Mouse (Mus musculus): ENCODE measurements around the gene Ccdc149.
A peak's percentile ranks its signal among the peaks of the same experiment; 100 is the strongest.

The Ccdc149 gene

GRCm38 (mm10) chr5:52440278-52440677 lies 31.0 kb downstream of the Ccdc149 start:
- no peak for DNase-seq (ENCODE audit: low spot score)

DNA sequence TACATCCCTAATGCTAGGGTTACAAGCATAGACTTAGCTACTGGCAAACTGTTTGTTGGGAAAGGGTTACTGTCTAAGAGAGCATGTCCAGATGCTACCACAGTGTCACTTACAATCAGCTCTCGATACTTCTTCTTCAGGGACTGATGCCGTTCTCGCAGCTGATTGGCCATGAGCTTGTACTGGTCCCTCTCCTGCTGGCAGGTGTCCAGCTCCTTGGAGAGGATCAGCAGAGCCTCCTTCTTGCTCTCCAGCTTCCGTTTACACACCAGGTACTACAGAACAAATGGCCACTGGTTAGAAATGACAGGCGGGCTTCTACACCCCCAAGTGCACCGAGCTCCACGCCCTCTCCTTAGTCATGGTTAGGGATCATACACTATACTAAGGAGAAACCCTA lies 32.4 kb downstream of the Ccdc149 start:
- no peak for DNase-seq (ENCODE audit: low spot score)

GRCm38 (mm10) chr5:52435533-52435932 lies 35.8 kb downstream of the Ccdc149 start:
- no peak for DNase-seq (ENCODE audit: low spot score)

DNA sequence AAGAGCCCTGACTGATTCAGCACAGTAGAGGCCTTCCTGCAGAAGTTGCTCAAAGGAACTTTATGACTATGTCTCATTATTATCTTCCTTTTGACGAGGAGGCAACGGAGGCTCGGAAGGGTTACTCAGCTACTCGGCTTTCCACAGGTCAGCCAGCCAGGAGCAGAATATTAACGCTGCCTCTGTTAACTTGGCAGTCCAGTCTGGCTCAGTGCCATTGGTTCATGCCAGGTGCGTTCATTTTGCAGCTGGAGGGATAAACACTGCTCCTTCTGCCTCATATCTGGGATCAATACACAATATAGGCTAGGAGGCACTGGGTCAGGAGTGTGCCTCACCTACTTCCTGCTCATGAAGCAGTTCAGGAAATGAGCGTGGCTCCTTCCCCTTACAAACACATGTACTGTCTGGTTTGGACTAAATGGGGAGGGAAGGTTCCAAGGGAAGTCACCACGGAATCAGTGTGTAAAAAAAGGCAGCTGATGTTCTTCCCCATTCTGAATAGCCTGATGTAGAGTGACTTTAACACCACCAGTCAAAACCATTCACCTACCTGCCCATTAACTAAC lies 40.0 kb downstream of the Ccdc149 start:
- no peak for DNase-seq (ENCODE audit: low spot score)

GRCm38 (mm10) chr5:52429731-52430480 lies 41.4 kb downstream of the Ccdc149 start:
- DNase-seq (ENCODE audit: low spot score), result no peak

GRCm38 (mm10) chr5:52428613-52429012 lies 42.7 kb downstream of the Ccdc149 start:
- DNase-seq (ENCODE audit: low spot score), result no peak

DNA sequence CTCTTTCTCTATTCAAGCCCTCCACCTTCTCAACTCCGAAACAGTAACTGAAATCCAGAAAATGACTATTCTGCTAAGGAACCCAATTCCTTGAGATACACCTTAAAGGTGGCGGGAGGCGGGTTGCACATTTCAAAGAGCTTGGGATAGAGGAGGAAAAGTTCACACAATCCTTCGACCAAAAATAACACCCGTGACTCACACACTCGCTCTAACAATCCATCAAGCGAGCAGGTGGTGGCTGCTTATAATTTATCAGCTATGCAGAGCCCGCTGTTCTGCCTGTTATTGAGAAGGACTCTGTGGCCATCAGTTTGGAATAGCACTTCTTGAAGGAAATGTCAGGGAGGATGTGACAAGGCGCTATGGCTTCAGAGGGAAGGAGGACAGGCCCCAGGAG lies 45.5 kb downstream of the Ccdc149 start:
- DNase-seq (ENCODE audit: low spot score), result no peak

DNA sequence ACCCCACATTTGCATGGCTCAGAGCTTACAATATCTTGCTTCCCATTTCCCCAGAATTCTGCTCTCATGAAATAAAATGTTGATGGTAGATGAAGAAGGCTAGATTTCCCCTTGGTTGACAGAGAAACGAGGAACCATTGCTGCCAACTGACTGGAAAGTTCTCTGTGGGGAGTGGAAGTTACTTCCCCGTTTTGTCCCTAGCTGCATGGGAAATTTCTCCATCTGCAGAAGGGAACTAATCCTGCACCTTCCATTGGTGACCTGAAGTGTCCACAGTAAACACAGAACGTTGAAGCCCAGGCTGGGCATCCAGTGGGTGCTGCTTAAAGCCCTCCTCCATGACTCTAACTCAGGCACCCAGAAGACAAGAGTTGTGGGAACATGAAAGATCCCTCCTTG lies 47.4 kb downstream of the Ccdc149 start:
- DNase-seq (ENCODE audit: low spot score), result no peak

- no peak for DNase-seq (ENCODE audit: low spot score)
Measured at GRCm38 (mm10) chr5:52416485-52416884, 54.8 kb downstream of the Ccdc149 start.

DNA sequence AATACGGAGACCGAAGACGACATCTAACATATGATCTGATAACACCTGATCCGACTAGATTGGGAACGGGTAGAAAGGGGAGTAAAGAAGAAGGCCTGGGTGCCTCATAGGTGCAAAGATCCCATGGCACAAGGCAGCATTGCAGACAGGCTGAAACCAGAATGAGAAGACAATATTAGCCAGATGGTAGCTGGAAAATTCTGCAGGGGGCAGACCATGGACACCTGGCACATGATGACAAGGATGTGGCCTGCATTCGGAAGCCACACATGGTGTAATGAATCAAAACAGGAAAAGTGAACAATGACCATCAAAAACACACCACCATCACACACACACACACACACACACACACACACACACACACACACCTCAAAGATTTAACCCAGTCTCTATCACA lies 55.4 kb downstream of the Ccdc149 start:
- no peak for DNase-seq (ENCODE audit: low spot score)

DNA sequence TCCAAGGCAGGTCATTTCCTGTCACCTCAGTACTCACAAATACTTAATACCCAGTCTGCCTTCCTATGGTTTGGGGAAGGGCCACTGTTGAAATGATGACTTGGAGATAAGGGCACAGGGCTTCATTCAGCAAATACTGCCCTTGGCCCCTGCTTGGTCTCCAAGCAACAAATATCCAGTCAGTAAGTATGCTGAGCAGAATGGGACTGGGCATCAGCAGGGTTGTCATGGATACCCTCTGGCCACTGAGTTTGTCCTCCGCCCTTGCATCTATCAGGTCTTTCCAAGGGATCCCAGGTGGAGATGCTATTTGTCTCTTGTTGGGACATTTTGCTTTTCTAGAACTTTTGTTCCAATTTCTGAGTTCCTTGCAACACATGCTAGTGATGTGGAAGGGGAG lies 56.1 kb downstream of the Ccdc149 start:
- no peak for DNase-seq (ENCODE audit: low spot score)

- DNase-seq (ENCODE audit: low spot score), result peak; percentile 16
Measured at GRCm38 (mm10) chr5:52411567-52411966, 59.8 kb downstream of the Ccdc149 start.

- no peak for DNase-seq (ENCODE audit: low spot score)
Measured at GRCm38 (mm10) chr5:52410197-52410596, 61.1 kb downstream of the Ccdc149 start.

- DNase-seq (ENCODE audit: low spot score), result no peak
Measured at GRCm38 (mm10) chr5:52408668-52409315, 62.5 kb downstream of the Ccdc149 start.

- DNase-seq (ENCODE audit: low spot score), result no peak
Measured at GRCm38 (mm10) chr5:52404373-52404772, 66.9 kb downstream of the Ccdc149 start.

DNA sequence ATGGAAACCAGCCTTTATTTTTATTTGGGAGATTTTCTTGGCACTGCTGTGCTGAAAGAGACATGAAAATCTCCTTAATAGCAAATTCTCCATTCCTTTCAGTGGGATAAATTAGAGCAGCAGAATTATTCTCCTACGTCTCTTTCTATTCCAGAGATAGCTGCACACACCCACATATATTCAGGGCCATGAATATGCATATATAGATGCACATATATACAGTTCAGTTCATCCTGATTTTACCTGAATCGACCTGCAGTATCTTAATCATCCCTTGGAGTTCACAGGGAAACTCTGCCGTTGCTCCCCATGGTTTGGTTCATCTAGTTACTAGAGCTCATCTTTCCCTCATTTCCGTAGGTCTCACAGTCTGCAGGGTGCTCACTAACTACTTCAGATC lies 77.6 kb downstream of the Ccdc149 start:
- no peak for DNase-seq (ENCODE audit: low spot score)

DNA sequence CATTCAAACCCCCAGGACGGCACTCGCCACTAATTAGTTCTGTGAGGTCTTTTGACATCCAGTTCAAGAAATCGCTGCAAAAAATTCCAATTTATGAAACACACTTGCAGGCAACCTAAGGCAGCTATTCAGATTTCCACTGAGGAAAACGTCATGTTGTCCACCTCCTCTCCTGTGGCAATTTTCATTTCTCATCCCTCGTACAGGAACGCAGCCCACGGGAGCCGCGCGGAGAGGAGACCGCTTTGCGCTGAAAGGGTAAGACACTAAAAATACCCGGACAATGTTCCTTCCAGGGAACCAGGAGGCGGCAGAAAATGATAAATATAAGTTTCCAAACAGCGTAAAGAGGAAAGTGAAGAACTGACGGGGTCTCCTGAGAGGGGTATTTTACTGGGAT lies 79.8 kb downstream of the Ccdc149 start:
- DNase-seq (ENCODE audit: low spot score), result no peak

DNA sequence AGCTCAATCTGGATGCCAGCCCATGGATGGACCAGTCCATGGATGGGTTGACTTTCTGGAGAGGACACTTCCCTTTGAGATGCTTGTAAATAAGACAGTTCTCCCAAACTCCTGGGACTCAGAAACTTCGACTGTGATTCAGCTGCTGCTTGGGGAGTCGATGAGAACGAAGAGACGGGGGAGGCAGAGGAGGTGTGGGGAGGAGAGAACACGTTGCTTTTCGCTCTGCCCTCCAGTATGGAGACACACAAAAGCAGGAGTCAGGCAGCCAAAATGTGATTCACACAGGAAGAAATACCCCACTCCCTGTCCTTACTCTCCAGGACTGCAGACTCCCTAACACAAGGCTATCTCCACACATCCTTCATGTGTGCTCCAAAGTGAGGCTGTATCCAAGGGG lies 80.9 kb downstream of the Ccdc149 start:
- no peak for DNase-seq (ENCODE audit: low spot score)

DNA sequence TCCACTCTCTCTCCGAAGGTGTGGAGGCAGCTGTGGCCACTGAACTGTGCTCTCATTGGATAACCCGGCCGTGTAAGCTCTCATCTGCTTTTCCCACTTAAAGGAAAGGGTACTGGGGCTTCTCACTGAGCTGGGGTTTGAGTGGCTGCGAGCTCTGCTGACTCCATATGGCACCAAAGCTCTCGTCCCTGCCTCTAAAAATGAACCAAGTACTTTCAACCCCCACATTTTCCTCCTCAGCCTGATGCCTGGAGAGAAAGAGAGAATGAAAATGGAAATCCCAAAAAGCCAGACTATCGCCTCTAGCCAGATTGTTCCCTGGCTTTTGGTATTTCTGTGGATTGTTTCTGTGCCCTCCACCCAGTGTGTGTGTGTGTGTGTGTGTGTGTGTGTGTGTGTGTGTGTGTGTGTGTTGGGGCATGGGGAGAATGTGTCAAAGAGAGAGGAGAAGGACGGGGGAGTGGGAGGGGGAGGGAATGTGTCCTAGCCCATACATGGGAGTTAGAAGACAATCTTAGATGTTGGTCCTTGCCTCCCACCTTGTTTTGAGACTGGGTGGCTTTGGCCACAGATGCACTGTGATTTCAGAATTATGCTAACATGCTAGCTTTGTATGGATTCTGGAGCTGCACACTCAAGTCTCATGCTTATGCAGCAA lies 83.1 kb downstream of the Ccdc149 start:
- DNase-seq (ENCODE audit: low spot score), result no peak

- DNase-seq (ENCODE audit: low spot score), result no peak
Measured at GRCm38 (mm10) chr5:52386016-52386415, 85.3 kb downstream of the Ccdc149 start.

DNA sequence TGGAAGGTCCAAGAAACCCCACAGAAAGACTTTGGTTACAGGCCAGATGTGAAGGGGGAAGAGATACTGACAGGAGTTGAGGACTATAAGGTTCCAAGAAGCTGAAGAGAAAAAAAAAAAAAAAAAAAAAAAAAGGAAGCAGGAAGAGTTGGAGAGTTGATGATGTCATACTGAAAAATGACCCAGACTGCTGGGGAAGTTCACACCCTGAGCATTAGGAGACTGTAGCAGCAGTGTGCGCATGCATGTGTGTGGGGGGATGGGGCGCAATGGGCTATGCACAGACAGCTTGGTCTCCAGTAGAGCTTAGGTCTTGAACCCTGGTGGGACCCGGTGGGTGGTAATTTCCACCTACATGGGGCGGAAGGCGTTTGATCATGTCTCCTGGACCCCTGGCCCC lies 87.6 kb downstream of the Ccdc149 start:
- no peak for DNase-seq (ENCODE audit: low spot score)

- no peak for DNase-seq (ENCODE audit: low spot score)
Measured at GRCm38 (mm10) chr5:52382837-52383236, 88.5 kb downstream of the Ccdc149 start.

DNA sequence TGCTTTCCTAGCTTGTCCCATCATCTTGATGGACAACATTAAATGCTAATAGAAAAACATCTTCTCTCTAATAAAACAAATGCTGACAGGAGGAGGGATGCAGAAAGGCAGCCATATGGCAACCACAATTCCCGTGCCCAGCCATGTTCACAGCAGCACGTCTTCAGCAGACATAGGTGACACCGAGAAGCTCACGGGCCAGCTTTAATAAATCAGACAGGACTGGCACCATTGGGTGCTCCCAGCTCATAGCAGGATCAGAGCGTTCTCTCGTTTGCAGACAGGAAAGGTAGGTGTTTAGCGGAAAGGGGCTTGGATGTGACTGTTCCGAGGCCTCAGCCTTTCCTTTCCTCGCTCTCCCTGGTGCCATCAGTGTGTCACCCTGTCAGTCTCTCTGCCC lies 95.5 kb downstream of the Ccdc149 start:
- no peak for DNase-seq (ENCODE audit: low spot score)

Measured in ovary, postnatal 14 days (tissue).